Mouse (Mus musculus): ENCODE results near the gene Adarb2.

DNA sequence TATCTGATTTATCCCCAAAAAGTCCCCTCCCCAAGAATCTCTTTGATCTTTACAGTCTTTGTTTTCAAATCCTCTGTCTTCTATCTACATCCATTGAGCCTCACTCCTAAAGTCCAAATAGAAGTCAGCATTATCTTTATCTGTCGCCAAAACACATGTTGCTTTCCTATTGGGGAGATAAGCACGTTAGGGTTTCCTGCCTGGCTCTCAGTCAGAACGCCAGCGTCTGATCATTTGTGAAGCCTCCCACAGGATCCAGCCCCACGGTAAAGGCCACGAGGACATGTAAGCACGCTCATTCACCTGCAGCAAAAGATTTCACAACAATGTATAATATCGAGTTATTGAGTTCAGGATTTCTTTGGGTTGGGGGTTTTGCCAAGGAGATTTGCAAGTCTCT lies 558.3 kb downstream of the Adarb2 start:
- TF ChIP-seq CTCF (IDR thresholded peaks at IDR 0.05; ENCODE audit: extremely low read depth, insufficient read depth, insufficient read length, insufficient replicate concordance): no peak
- TF ChIP-seq POLR2A (IDR thresholded peaks at IDR 0.05; ENCODE audit: low read depth, low read length): no peak

Measured in spleen, adult 2 months (tissue).